Mouse (Mus musculus) limb, embryonic 15.5 days (tissue): ENCODE measurements at regions not wholly inside any gene's neighbourhood (a gene's known extent, or its start where the extent isn't known, plus 50 kb on each side); places are given as distances from the start of the nearest gene placed in this dataset.

Experiments used
- ATAC-seq: fragments of 200-750 bp; cut with Nextera tagmentation; 2 replicates; pipeline ENCODE4 v1.8.0; 2017; ENCODE audit warnings: low read depth, moderate TSS enrichment; ENCODE audit not compliant: insufficient number of reproducible peaks, low FRiP score, low TSS enrichment
- H3K27ac ChIP-seq: fragments of 300-500 bp; sonication (generic); 2 replicates; pipeline ENCODE4 v1.5.1; 2015; ENCODE audit warnings: moderate library complexity, mild to moderate bottlenecking, inconsistent platforms
- H3K27me3 ChIP-seq: fragments of 300-500 bp; sonication (generic); 2 replicates; pipeline ENCODE4 v1.6.1; 2015; ENCODE audit warnings: inconsistent platforms
- H3K36me3 ChIP-seq: fragments of 300-500 bp; sonication (generic); 2 replicates; pipeline ENCODE4 v1.6.1; 2015; ENCODE audit warnings: inconsistent platforms
- H3K4me1 ChIP-seq: fragments of 300-500 bp; sonication (generic); 2 replicates; pipeline ENCODE4 v1.6.1; 2015; ENCODE audit warnings: inconsistent platforms
- H3K4me2 ChIP-seq: fragments of 300-500 bp; sonication (generic); 2 replicates; pipeline ENCODE4 v1.6.1; 2015; ENCODE audit warnings: mild to moderate bottlenecking, inconsistent platforms
- H3K4me3 ChIP-seq: fragments of 300-500 bp; sonication (generic); 2 replicates; pipeline ENCODE4 v1.5.1; 2015; ENCODE audit warnings: mild to moderate bottlenecking, inconsistent platforms
- H3K9ac ChIP-seq: fragments of 300-500 bp; sonication (generic); 2 replicates; pipeline ENCODE4 v1.6.1; 2015; ENCODE audit warnings: inconsistent platforms
- H3K9me3 ChIP-seq: fragments of 300-500 bp; sonication (generic); 2 replicates; pipeline ENCODE4 v1.6.1; 2016; ENCODE audit warnings: inconsistent platforms
- WGBS: fragments of 180-500 bp; shearing (Covaris S2); methylation state at CpG from one replicate; pipeline ENCODE4 v1.1.7; 2015; 5-methylcytosine and 5-hydroxymethylcytosine counted together

GRCm38 (mm10) chr12:77674352-77674751 lies 436.4 kb downstream of the Fut8 start:
- Histone ChIP-seq H3K4me2 (no peak overlapping the region), H3K9me3 (no peaks in the 10 kb centered on the region), H3K36me3 (no peaks in the 10 kb centered on the region), H3K9ac (no peak overlapping the region), H3K27ac (no peak overlapping the region), H3K4me3 (no peak overlapping the region), H3K4me1 (0 out of 2 replicates have a peak, but pooled peaks cover 5% of the 10 kb centered on the region), H3K27me3 (0 out of 2 replicates have a peak, but pooled peaks cover 7% of the 10 kb centered on the region)
- ATAC-seq, result no peak
- 47% methylated on average over 2 of the region's 2 CpGs for WGBS

GRCm38 (mm10) chr12:77674755-77675154 lies 436.8 kb downstream of the Fut8 start:
- no peak overlapping the region for H3K4me3 ChIP-seq
- H3K27ac ChIP-seq, result no peak overlapping the region
- H3K9me3 ChIP-seq, result no peaks in the 10 kb centered on the region
- H3K9ac ChIP-seq, result no peak overlapping the region
- H3K27me3 ChIP-seq, result 0 out of 2 replicates have a peak, but pooled peaks cover 7% of the 10 kb centered on the region
- 68% methylated on average over 5 of the region's 5 CpGs for WGBS
- H3K36me3 ChIP-seq, result no peaks in the 10 kb centered on the region
- no peak for ATAC-seq
- no peak overlapping the region for H3K4me2 ChIP-seq
- 0 out of 2 replicates have a peak, but pooled peaks cover 5% of the 10 kb centered on the region for H3K4me1 ChIP-seq

GRCm38 (mm10) chr12:77678040-77678439 lies 440.1 kb downstream of the Fut8 start:
- Histone ChIP-seq H3K27ac (no peak overlapping the region), H3K9ac (no peak overlapping the region), H3K9me3 (no peaks in the 10 kb centered on the region), H3K27me3 (no peaks in the 10 kb centered on the region), H3K4me2 (no peak overlapping the region), H3K4me3 (no peak overlapping the region), H3K4me1 (0 out of 2 replicates have a peak, but pooled peaks cover 3% of the 10 kb centered on the region), H3K36me3 (no peaks in the 10 kb centered on the region)
- 32% methylated on average over 5 of the region's 5 CpGs for WGBS
- ATAC-seq, result no peak

- Histone ChIP-seq H3K4me3 (no peak overlapping the region), H3K27ac (no peak overlapping the region), H3K4me2 (no peak overlapping the region), H3K4me1 (no peaks in the 10 kb centered on the region; the same call in 1 of the 2 replicates), H3K9ac (no peak overlapping the region), H3K36me3 (no peaks in the 10 kb centered on the region), H3K9me3 (no peaks in the 10 kb centered on the region), H3K27me3 (peaks cover 3% of the 10 kb centered on the region; the same call in 1 of the 2 replicates)
- no peak for ATAC-seq
- WGBS, result 24% methylated on average over 6 of the region's 6 CpGs
These were observed 456.2 kb downstream of the Fut8 start for GRCm38 (mm10) chr12:77694101-77694500.

DNA sequence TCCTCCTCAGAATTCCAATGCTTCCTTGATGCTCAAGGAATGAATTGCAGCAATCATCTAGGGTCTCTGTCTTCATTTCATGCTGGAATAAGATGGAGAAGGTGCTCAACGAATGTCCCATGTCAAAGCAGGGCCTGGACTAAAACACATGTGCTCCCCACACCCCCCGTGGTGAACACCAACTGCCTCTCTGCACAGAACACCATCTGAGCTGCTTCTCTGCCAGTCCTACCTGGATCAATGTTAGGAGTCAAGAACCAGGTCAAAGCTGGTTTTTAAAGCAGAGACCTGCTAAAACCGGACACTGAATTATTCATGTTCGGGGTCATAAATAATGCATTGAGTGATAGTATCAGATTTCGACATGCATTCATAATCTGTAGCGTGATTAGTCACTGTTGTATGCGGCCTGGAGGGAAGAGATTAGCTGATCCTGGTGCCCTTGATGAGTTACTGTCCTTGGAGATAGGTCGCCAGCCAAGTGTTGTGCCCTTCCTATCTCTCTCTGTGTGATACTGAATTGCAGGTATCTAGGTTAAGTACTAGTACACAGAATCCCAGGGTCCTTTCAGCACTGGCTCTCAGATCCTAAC lies 458.2 kb downstream of the Fut8 start:
- Histone ChIP-seq H3K4me3 (no peak overlapping the region), H3K9me3 (no peaks in the 10 kb centered on the region), H3K9ac (no peak overlapping the region), H3K27me3 (no peaks in the 10 kb centered on the region), H3K4me1 (no peaks in the 10 kb centered on the region; the same call in 1 of the 2 replicates), H3K36me3 (no peaks in the 10 kb centered on the region), H3K27ac (no peak overlapping the region), H3K4me2 (no peak overlapping the region)
- ATAC-seq, result no peak
- WGBS, result 86% methylated on average over 8 of the region's 8 CpGs

GRCm38 (mm10) chr12:77696662-77697061 lies 458.7 kb downstream of the Fut8 start:
- no peak for ATAC-seq
- 88% methylated on average over 4 of the region's 4 CpGs for WGBS
- no peaks in the 10 kb centered on the region; the same call in 1 of the 2 replicates for H3K4me1 ChIP-seq

GRCm38 (mm10) chr12:77698088-77698487 lies 460.2 kb downstream of the Fut8 start:
- WGBS, result 72% methylated on average over 7 of the region's 7 CpGs
- no peak overlapping the region for H3K4me2 ChIP-seq
- no peak overlapping the region for H3K4me3 ChIP-seq
- H3K36me3 ChIP-seq, result no peaks in the 10 kb centered on the region
- no peak overlapping the region for H3K9ac ChIP-seq
- no peaks in the 10 kb centered on the region for H3K9me3 ChIP-seq
- ATAC-seq, result no peak
- no peak overlapping the region for H3K27ac ChIP-seq
- H3K27me3 ChIP-seq, result no peaks in the 10 kb centered on the region
- no peaks in the 10 kb centered on the region; the same call in 1 of the 2 replicates for H3K4me1 ChIP-seq

More at GRCm38 (mm10) chr12:77696662-77697061, 458.7 kb downstream of the Fut8 start:
- Histone ChIP-seq H3K27me3 (no peaks in the 10 kb centered on the region), H3K27ac (no peak overlapping the region), H3K36me3 (no peaks in the 10 kb centered on the region), H3K9ac (no peak overlapping the region), H3K4me2 (no peak overlapping the region), H3K9me3 (no peaks in the 10 kb centered on the region), H3K4me3 (no peak overlapping the region)

GRCm38 (mm10) chr12:77699896-77700605 lies 462.1 kb downstream of the Fut8 start:
- no peak overlapping the region for H3K4me3 ChIP-seq
- no peak overlapping the region for H3K9ac ChIP-seq
- H3K27ac ChIP-seq, result no peak overlapping the region
- no peaks in the 10 kb centered on the region for H3K4me1 ChIP-seq
- H3K27me3 ChIP-seq, result no peaks in the 10 kb centered on the region
- no peaks in the 10 kb centered on the region for H3K36me3 ChIP-seq
- no peak for ATAC-seq
- H3K4me2 ChIP-seq, result no peak overlapping the region
- WGBS, result 23% methylated on average over 2 of the region's 2 CpGs
- H3K9me3 ChIP-seq, result no peaks in the 10 kb centered on the region

DNA sequence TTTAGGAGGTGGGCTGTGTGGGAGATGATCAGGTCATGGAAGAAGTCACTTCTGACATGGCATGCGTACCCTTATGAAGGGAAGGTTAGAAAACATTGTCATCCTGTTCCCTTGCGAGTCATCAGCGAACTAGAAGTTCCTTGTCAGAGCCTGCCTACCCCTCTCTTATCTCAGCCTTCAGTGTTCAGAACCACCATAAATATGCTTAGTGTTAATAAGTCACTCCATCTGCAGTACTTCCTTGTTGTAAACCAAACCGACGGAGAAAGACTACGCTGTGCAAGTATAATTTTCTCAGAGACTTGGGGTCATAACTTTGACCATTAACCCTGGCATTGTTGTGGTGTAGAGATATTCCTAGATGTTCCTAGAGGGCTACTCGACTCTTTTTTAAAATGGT lies 477.6 kb downstream of the Fut8 start:
- Histone ChIP-seq H3K4me1 (no peaks in the 10 kb centered on the region), H3K4me2 (no peak overlapping the region), H3K27ac (no peak overlapping the region), H3K36me3 (no peaks in the 10 kb centered on the region), H3K9ac (no peak overlapping the region), H3K27me3 (no peaks in the 10 kb centered on the region), H3K4me3 (no peak overlapping the region), H3K9me3 (no peaks in the 10 kb centered on the region)
- WGBS, result 79% methylated on average over 7 of the region's 7 CpGs
- ATAC-seq, result no peak

- Histone ChIP-seq H3K9me3 (no peaks in the 10 kb centered on the region), H3K9ac (no peak overlapping the region), H3K4me3 (no peak overlapping the region), H3K27ac (no peak overlapping the region), H3K36me3 (no peaks in the 10 kb centered on the region), H3K27me3 (no peaks in the 10 kb centered on the region), H3K4me1 (no peaks in the 10 kb centered on the region), H3K4me2 (no peak overlapping the region)
- WGBS, result 28% methylated on average over 2 of the region's 2 CpGs
- ATAC-seq, result no peak
These were observed 478.1 kb downstream of the Fut8 start for GRCm38 (mm10) chr12:77715979-77716378.

GRCm38 (mm10) chr12:77727766-77728165 lies 466.3 kb upstream of the Gm6657 start:
- Histone ChIP-seq H3K9me3 (no peaks in the 10 kb centered on the region), H3K36me3 (no peaks in the 10 kb centered on the region), H3K27ac (no peak overlapping the region), H3K4me2 (no peak overlapping the region), H3K27me3 (no peaks in the 10 kb centered on the region), H3K4me1 (no peaks in the 10 kb centered on the region), H3K4me3 (no peak overlapping the region), H3K9ac (no peak overlapping the region)
- ATAC-seq, result no peak
- WGBS, result 72% methylated on average over 4 of the region's 4 CpGs

- no peak overlapping the region for H3K4me2 ChIP-seq
- H3K36me3 ChIP-seq, result no peaks in the 10 kb centered on the region
- ATAC-seq, result no peak
- no peaks in the 10 kb centered on the region for H3K9me3 ChIP-seq
- 38% methylated on average over 6 of the region's 6 CpGs for WGBS
- no peak overlapping the region for H3K9ac ChIP-seq
- H3K4me3 ChIP-seq, result no peak overlapping the region
- H3K27me3 ChIP-seq, result no peaks in the 10 kb centered on the region
- H3K4me1 ChIP-seq, result 0 out of 2 replicates have a peak, but pooled peaks cover 3% of the 10 kb centered on the region
- H3K27ac ChIP-seq, result no peak overlapping the region
These were observed 454.8 kb upstream of the Gm6657 start for GRCm38 (mm10) chr12:77739047-77739760.
